Mouse (Mus musculus) forebrain, embryonic 11.5 days (tissue): ENCODE measurements around the gene Ftl1. TPM values are rescaled to one million over a fixed set of nuclear protein-coding genes. Genes with fewer than 3 reads are reported as not detected.
"Not testable (repeated sequence)": the region's sequence is repeated elsewhere in the genome, so short reads cannot be mapped to it uniquely, and the experiment has no call there.

Experiments used
- ATAC-seq: fragments of 200-750 bp; cut with Nextera tagmentation; replicated peaks from 2 replicates; pipeline ENCODE4 v1.8.0; 2017; ENCODE audit warnings: moderate TSS enrichment; ENCODE audit not compliant: low FRiP score
- DNase-seq: peaks from one replicate; pipeline ENCODE4 v3.0.0-alpha.2; 2017; ENCODE audit warnings: low spot score
- H3K27ac ChIP-seq: fragments of 300-500 bp; sonication (generic); 2 replicates; pipeline ENCODE4 v1.5.1; 2014; ENCODE audit warnings: low read depth, low read length
- H3K27me3 ChIP-seq: fragments of 300-500 bp; sonication (generic); 2 replicates; pipeline ENCODE4 v1.6.1; 2014; ENCODE audit warnings: mild to moderate bottlenecking, low read length, mixed read lengths; ENCODE audit not compliant: control insufficient read depth, insufficient read depth
- H3K36me3 ChIP-seq: fragments of 300-500 bp; sonication (generic); 2 replicates; pipeline ENCODE4 v1.6.1; 2014; ENCODE audit warnings: mild to moderate bottlenecking, low read length, moderate library complexity, mixed read lengths; ENCODE audit not compliant: control insufficient read depth, insufficient read depth
- H3K4me1 ChIP-seq: fragments of 300-500 bp; sonication (generic); replicated peaks from 2 replicates; pipeline ENCODE4 v1.6.1; 2014; ENCODE audit warnings: low read length, mixed read lengths; ENCODE audit not compliant: control insufficient read depth, insufficient read depth
- H3K4me2 ChIP-seq: fragments of 300-500 bp; sonication (generic); 2 replicates; pipeline ENCODE4 v1.6.1; 2014; ENCODE audit warnings: low read depth, mild to moderate bottlenecking, low read length, moderate library complexity, mixed read lengths; ENCODE audit not compliant: severe bottlenecking
- H3K4me3 ChIP-seq: fragments of 300-500 bp; sonication (generic); 2 replicates; pipeline ENCODE4 v1.5.1; 2014; ENCODE audit warnings: low read depth, low read length
- H3K9ac ChIP-seq: fragments of 300-500 bp; sonication (generic); 2 replicates; pipeline ENCODE4 v1.6.1; 2014; ENCODE audit warnings: low read length
- H3K9me3 ChIP-seq: fragments of 300-500 bp; sonication (generic); 2 replicates; pipeline ENCODE4 v1.6.1; 2016; ENCODE audit warnings: low read length, mixed read lengths; ENCODE audit not compliant: control insufficient read depth
- WGBS: fragments of 180-500 bp; shearing (Covaris S2); extraction: QIAGEN DNeasy Blood & Tissue Kit; methylation state at CpG from one replicate; pipeline ENCODE4 v1.1.7; 2014; 5-methylcytosine and 5-hydroxymethylcytosine counted together
- polyA plus RNA-seq: library from polyadenylated mRNA; unstranded; fragments of >200 nt; fragmentation: Nextera tagmentation; extraction: Ambion mirVana; gene quantifications from 2 replicates; pipeline ENCODE4 v1.2.1, GENCODE M21; 2014

Gene Ftl1
- polyA plus RNA-seq, 1 experiment from 2014 or later, result 4,947 TPM

GRCm38 (mm10) chr7:45482166-45482565 is 22.5 kb upstream of the Ftl1 start:
- Histone ChIP-seq H3K9ac (no peak overlapping the region), H3K4me3 (no peak overlapping the region), H3K4me2 (no peak overlapping the region), H3K27me3 (no peaks in the 10 kb centered on the region), H3K4me1 (no peaks in the 10 kb centered on the region), H3K9me3 (no peaks in the 10 kb centered on the region), H3K27ac (no peak overlapping the region), H3K36me3 (no peaks in the 10 kb centered on the region)
- no peak for ATAC-seq
- DNase-seq, result no peak
- 93% methylated on average over 1 of the region's 1 CpGs for WGBS

- no peak within 1 kb of the TSS for H3K9ac ChIP-seq
- H3K36me3 ChIP-seq, result no peaks in the 10 kb centered on the region
- no peak within 1 kb of the TSS for H3K4me2 ChIP-seq
- WGBS, result 53% methylated on average over 14 of the region's 15 CpGs
- no peaks in the 10 kb centered on the region for H3K4me1 ChIP-seq
- H3K4me3 ChIP-seq, result no peak within 1 kb of the TSS
- DNase-seq (peak; percentile 65), ATAC-seq (peak; percentile 76)
- H3K9me3 ChIP-seq, result no peaks in the 10 kb centered on the region
- no peak within 1 kb of the TSS for H3K27ac ChIP-seq
- no peaks in the 10 kb centered on the region for H3K27me3 ChIP-seq
Measured at GRCm38 (mm10) chr7:45481374-45481927, 21.8 kb upstream of the Ftl1 start, which contains the start of gene Tulp2. Gene Tulp2 (plus strand): TSS chr7:45481877.

- not testable (repeated sequence) for H3K27me3 ChIP-seq, H3K9ac ChIP-seq, H3K4me1 ChIP-seq, H3K4me3 ChIP-seq, DNase-seq, H3K9me3 ChIP-seq, H3K27ac ChIP-seq, ATAC-seq, H3K4me2 ChIP-seq, H3K36me3 ChIP-seq
- WGBS, result 79% methylated on average over 3 of the region's 4 CpGs
Measured at GRCm38 (mm10) chr7:45480310-45480709, 20.6 kb upstream of the Ftl1 start.

- no peaks in the 10 kb centered on the region for H3K4me1 ChIP-seq
- no peak overlapping the region for H3K27ac ChIP-seq
- DNase-seq (no peak), ATAC-seq (no peak)
- H3K27me3 ChIP-seq, result no peaks in the 10 kb centered on the region
- H3K4me3 ChIP-seq, result no peak overlapping the region
- H3K4me2 ChIP-seq, result no peak overlapping the region
- H3K9me3 ChIP-seq, result no peaks in the 10 kb centered on the region
- 93% methylated on average over 7 of the region's 7 CpGs for WGBS
- no peaks in the 10 kb centered on the region for H3K36me3 ChIP-seq
- no peak overlapping the region for H3K9ac ChIP-seq
Measured at GRCm38 (mm10) chr7:45478774-45479173, 19.1 kb upstream of the Ftl1 start.

GRCm38 (mm10) chr7:45477003-45477402 is 17.3 kb upstream of the Ftl1 start:
- Histone ChIP-seq H3K36me3 (no peaks in the 10 kb centered on the region), H3K4me2 (no peak overlapping the region), H3K4me1 (no peaks in the 10 kb centered on the region), H3K27me3 (no peaks in the 10 kb centered on the region), H3K4me3 (no peak overlapping the region), H3K27ac (no peak overlapping the region), H3K9ac (no peak overlapping the region), H3K9me3 (no peaks in the 10 kb centered on the region)
- ATAC-seq, result no peak
- peak; percentile 69 for DNase-seq
- 19% methylated on average over 3 of the region's 3 CpGs for WGBS

- ATAC-seq (no peak), DNase-seq (no peak)
- no peak overlapping the region for H3K27ac ChIP-seq
- no peaks in the 10 kb centered on the region for H3K27me3 ChIP-seq
- H3K36me3 ChIP-seq, result no peaks in the 10 kb centered on the region
- no peak overlapping the region for H3K9ac ChIP-seq
- H3K4me1 ChIP-seq, result no peaks in the 10 kb centered on the region
- no peak overlapping the region for H3K4me3 ChIP-seq
- 47% methylated on average over 1 of the region's 1 CpGs for WGBS
- no peaks in the 10 kb centered on the region for H3K9me3 ChIP-seq
- H3K4me2 ChIP-seq, result no peak overlapping the region
Measured at GRCm38 (mm10) chr7:45476453-45476852, 16.8 kb upstream of the Ftl1 start.

GRCm38 (mm10) chr7:45475291-45475969 is 15.7 kb upstream of the Ftl1 start:
- no peaks in the 10 kb centered on the region for H3K27me3 ChIP-seq
- WGBS, result 74% methylated on average over 16 of the region's 16 CpGs
- no peak overlapping the region for H3K4me2 ChIP-seq
- no peaks in the 10 kb centered on the region for H3K4me1 ChIP-seq
- H3K27ac ChIP-seq, result no peak overlapping the region
- ATAC-seq (no peak), DNase-seq (no peak)
- no peak overlapping the region for H3K9ac ChIP-seq
- no peaks in the 10 kb centered on the region for H3K36me3 ChIP-seq
- H3K9me3 ChIP-seq, result no peaks in the 10 kb centered on the region
- H3K4me3 ChIP-seq, result no peak overlapping the region

GRCm38 (mm10) chr7:45470869-45471268 is 11.2 kb upstream of the Ftl1 start:
- no peak overlapping the region for H3K4me2 ChIP-seq
- H3K4me1 ChIP-seq, result peaks cover 4% of the 10 kb centered on the region
- H3K36me3 ChIP-seq, result no peaks in the 10 kb centered on the region
- no peaks in the 10 kb centered on the region for H3K9me3 ChIP-seq
- WGBS, result 10% methylated on average over 3 of the region's 3 CpGs
- ATAC-seq, result no peak
- DNase-seq, result peak; percentile 73
- H3K27me3 ChIP-seq, result no peaks in the 10 kb centered on the region
- no peak overlapping the region for H3K4me3 ChIP-seq
- no peak overlapping the region for H3K27ac ChIP-seq
- no peak overlapping the region for H3K9ac ChIP-seq
